Mouse (Mus musculus) cerebellum, postnatal 4 days (tissue): ENCODE data around the gene Sh3d21.

Experiments
- DNase-seq, 2 experiments: peaks; one replicate each; pipeline ENCODE4 v3.0.0; 2022; ENCODE audit warnings: low spot score in 2 of 2, mixed read lengths in 1 of 2

Gene Sh3d21

GRCm38 (mm10) chr4:126109613-126110373 lies 53.5 kb downstream of the Sh3d21 start:
- no peak for DNase-seq

- no peak for DNase-seq
Observed at GRCm38 (mm10) chr4:126108061-126108740, 55.1 kb downstream of the Sh3d21 start.

- no peak for DNase-seq
Observed at GRCm38 (mm10) chr4:126105131-126105783, 58.0 kb downstream of the Sh3d21 start.

GRCm38 (mm10) chr4:126104261-126105075 lies 58.8 kb downstream of the Sh3d21 start:
- DNase-seq: peak in 1 of 2 experiments; percentile 44

GRCm38 (mm10) chr4:126103590-126104068 lies 59.7 kb downstream of the Sh3d21 start, which contains the start of gene Stk40:
TSS of gene Stk40 (plus strand) at chr4:126103957.
- peak; percentile 89 to 96 for DNase-seq

GRCm38 (mm10) chr4:126103057-126103581 lies 60.2 kb downstream of the Sh3d21 start:
- DNase-seq: peak; percentile 44 to 80

GRCm38 (mm10) chr4:126102061-126102841 lies 61.0 kb downstream of the Sh3d21 start:
- no peak for DNase-seq

GRCm38 (mm10) chr4:126100764-126101163 lies 62.5 kb downstream of the Sh3d21 start:
- no peak for DNase-seq
